Mouse (Mus musculus): ENCODE results near the gene Tjp2.

- TF ChIP-seq ZNF384 (IDR thresholded peaks at IDR 0.05; ENCODE audit: low read depth, low read length) (no peak), CTCF (conservative IDR thresholded peaks at IDR 0.05 in 1 of 2, IDR thresholded peaks at IDR 0.05 in 1 of 2; ENCODE audit: low read depth in 2 of 2, low read length in 2 of 2) (peak; percentile 10 to 27; a peak in 1 of 4 replicates), POLR2A (IDR thresholded peaks at IDR 0.05; ENCODE audit: low read depth, low read length) (no peak), ZMIZ1 (IDR thresholded peaks at IDR 0.05; ENCODE audit: low read depth, low read length) (no peak), JUND (conservative IDR thresholded peaks at IDR 0.05; ENCODE audit: low read depth, low read length) (no peak), HCFC1 (IDR thresholded peaks at IDR 0.05; ENCODE audit: low read depth, low read length) (no peak)
Observed at GRCm38 (mm10) chr19:24056880-24057279, 167.9 kb downstream of the Tjp2 start.
